Mouse (Mus musculus): Measurements from ENCODE around the gene Nubp1.

DNA sequence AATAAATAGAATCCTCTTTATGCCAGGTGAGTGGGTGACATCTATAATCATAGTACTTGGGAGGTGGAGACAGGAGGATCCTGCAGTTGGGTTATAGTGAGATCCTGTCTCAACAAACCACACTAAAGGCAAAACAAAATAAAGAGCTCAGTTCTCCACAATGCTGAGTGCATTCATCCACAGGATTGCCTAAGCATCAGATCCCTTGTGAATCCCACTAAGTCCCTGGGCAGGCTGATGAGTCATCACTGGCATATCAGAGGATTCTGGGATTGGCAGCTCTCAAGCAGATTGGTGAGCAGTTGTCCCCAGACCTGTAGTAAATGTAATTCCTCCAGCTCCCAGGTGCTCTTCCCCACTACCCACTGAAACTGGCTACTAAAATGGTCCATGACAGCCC, 32.0 kb downstream of the Nubp1 start:
- no peak for TF ChIP-seq CTCF (IDR thresholded peaks at IDR 0.05; ENCODE audit: extremely low read depth, insufficient read length, insufficient replicate concordance, low read depth, low read length)
- no peak for TF ChIP-seq POLR2A (IDR thresholded peaks at IDR 0.05; ENCODE audit: low read depth, low read length)

Measured in small intestine, adult 2 months (tissue).